Mouse (Mus musculus) brain, embryonic 14.5 days (tissue): ENCODE measurements around the gene Gm572.
A peak's percentile ranks its signal among the peaks of the same experiment; 100 is the strongest.

ENCODE experiments used
- CTCF ChIP-seq: fragments of 200-500 bp; IDR thresholded peaks from 2 replicates; pipeline ENCODE4 v1.5.1; 2012; ENCODE audit warnings: inconsistent platforms, mild to moderate bottlenecking, moderate library complexity, borderline replicate concordance; ENCODE audit not compliant: insufficient read depth, insufficient read length; ENCODE audit errors: extremely low read depth
- POLR2A ChIP-seq: fragments of 200-500 bp; IDR thresholded peaks from 2 replicates; pipeline ENCODE4 v1.6.1; 2012; ENCODE audit warnings: mild to moderate bottlenecking, inconsistent platforms, borderline replicate concordance; ENCODE audit not compliant: poor library complexity, insufficient read depth, insufficient read length, severe bottlenecking; ENCODE audit errors: extremely low read depth

DNA sequence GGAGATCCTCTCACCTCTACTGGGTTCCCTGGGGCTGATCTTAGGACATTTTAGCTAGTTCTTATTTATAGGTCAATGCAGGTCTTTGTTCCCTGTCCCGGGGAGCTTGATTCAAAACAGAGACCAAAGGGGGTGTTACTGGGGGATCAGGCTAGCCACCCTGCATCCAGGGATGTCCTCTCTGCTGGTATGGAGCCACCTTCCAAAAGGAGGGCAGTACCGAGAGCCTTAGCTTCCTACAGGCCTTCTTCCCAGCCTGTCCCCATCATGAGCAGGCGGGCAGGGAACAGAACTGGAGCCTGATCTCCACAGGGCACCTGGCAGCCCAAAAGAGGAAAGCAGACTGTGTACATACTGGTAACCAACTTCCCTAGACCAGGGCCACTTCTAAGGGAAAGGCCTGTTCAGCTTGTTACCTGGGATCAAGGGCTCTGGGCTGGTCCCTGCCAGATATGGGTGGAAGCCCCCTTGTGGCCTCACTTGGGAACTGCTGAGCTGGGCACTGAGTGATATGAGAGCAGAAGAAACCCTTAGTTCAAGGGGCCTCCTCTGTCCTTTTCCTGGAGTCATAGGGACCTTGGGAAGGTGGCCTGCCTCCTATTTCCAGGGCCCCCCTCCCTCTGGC, 38.5 kb upstream of the Gm572 start:
- TF ChIP-seq CTCF (peak; percentile 78), POLR2A (no peak)
